Mouse (Mus musculus) heart, embryonic 12.5 days (tissue): ENCODE measurements around the gene Dbh. TPM values are rescaled to one million over a fixed set of nuclear protein-coding genes. Genes with fewer than 3 reads are reported as not detected.

Experiments used
- ATAC-seq: fragments of 200-750 bp; cut with Nextera tagmentation; 2 replicates; pipeline ENCODE4 v1.8.0; 2017; ENCODE audit warnings: moderate TSS enrichment, moderate library complexity; ENCODE audit not compliant: insufficient number of reproducible peaks, low FRiP score
- H3K27ac ChIP-seq: fragments of 300-500 bp; sonication (generic); 2 replicates; pipeline ENCODE4 v1.5.1; 2016; ENCODE audit warnings: mild to moderate bottlenecking, moderate library complexity; ENCODE audit not compliant: poor library complexity, severe bottlenecking
- H3K27me3 ChIP-seq: fragments of 300-500 bp; sonication (generic); replicated peaks from 2 replicates; pipeline ENCODE4 v1.6.1; 2016; ENCODE audit warnings: mild to moderate bottlenecking, moderate library complexity
- H3K36me3 ChIP-seq: fragments of 300-500 bp; sonication (generic); 2 replicates; pipeline ENCODE4 v1.6.1; 2016; ENCODE audit warnings: mild to moderate bottlenecking, moderate library complexity
- H3K4me1 ChIP-seq: fragments of 300-500 bp; sonication (generic); replicated peaks from 2 replicates; pipeline ENCODE4 v1.6.1; 2016; ENCODE audit warnings: mild to moderate bottlenecking
- H3K4me2 ChIP-seq: fragments of 300-500 bp; sonication (generic); 2 replicates; pipeline ENCODE4 v1.6.1; 2016; ENCODE audit warnings: mild to moderate bottlenecking, moderate library complexity
- H3K4me3 ChIP-seq: fragments of 300-500 bp; sonication (generic); 2 replicates; pipeline ENCODE4 v1.5.1; 2016; ENCODE audit warnings: mild to moderate bottlenecking
- H3K9ac ChIP-seq: fragments of 300-500 bp; sonication (generic); 2 replicates; pipeline ENCODE4 v1.6.1; 2016; ENCODE audit warnings: mild to moderate bottlenecking, moderate library complexity
- H3K9me3 ChIP-seq: fragments of 300-500 bp; sonication (generic); replicated peaks from 2 replicates; pipeline ENCODE4 v1.6.1; 2016; ENCODE audit warnings: mild to moderate bottlenecking, moderate library complexity
- WGBS: fragments of 180-500 bp; shearing (Covaris S2); methylation state at CpG from one replicate; pipeline ENCODE4 v1.1.7; 2016; 5-methylcytosine and 5-hydroxymethylcytosine counted together
- polyA plus RNA-seq: library from polyadenylated mRNA; unstranded; fragments of >200 nt; fragmentation: Nextera tagmentation; extraction: Ambion mirVana; gene quantifications from 2 replicates; pipeline ENCODE4 v1.2.1, GENCODE M21; 2016

Dbh gene
- polyA plus RNA-seq, 1 experiment from 2014 or later: 0.15 TPM

GRCm38 (mm10) chr2:27163851-27164250 lies 1.2 kb upstream of the Dbh start:
- 66% methylated on average over 5 of the region's 5 CpGs for WGBS
- no peaks in the 10 kb centered on the region for H3K9me3 ChIP-seq
- H3K4me3 ChIP-seq: no peak overlapping the region
- peaks cover 21% of the 10 kb centered on the region for H3K4me1 ChIP-seq
- H3K9ac ChIP-seq: no peak overlapping the region
- H3K4me2 ChIP-seq: no peak overlapping the region
- H3K27ac ChIP-seq: no peak overlapping the region
- no peak for ATAC-seq
- 0 out of 2 replicates have a peak, but pooled peaks cover 6% of the 10 kb centered on the region for H3K27me3 ChIP-seq
- H3K36me3 ChIP-seq: no peaks in the 10 kb centered on the region

- Histone ChIP-seq H3K4me3 (no peak overlapping the region), H3K27ac (no peak overlapping the region), H3K4me1 (peaks cover 21% of the 10 kb centered on the region), H3K27me3 (peaks cover 6% of the 10 kb centered on the region; the same call in 1 of the 2 replicates), H3K9ac (no peak overlapping the region), H3K9me3 (no peaks in the 10 kb centered on the region), H3K36me3 (no peaks in the 10 kb centered on the region), H3K4me2 (no peak overlapping the region)
- 76% methylated on average over 2 of the region's 2 CpGs for WGBS
- ATAC-seq: no peak
Observed at GRCm38 (mm10) chr2:27166074-27166473, 1.0 kb downstream of the Dbh start.

DNA sequence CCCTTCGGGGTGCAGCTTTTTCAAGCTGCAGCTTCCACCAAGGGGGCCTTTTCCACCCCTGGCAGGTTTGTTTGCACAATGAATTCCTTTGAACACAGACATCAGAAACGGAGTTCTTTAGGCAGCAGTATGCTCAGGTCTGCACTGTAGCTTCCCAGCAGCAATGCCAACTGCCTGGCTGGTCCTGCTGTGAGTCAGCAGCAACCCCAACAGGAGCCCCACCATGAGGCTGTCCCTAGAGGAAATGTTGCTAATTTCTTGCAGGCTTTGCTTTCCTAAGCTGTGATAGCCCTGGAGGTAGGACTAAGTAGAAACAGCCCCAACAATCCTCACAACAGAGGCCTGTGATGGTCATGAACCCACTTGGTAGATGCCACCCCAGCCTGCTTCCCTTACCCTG lies 2.0 kb downstream of the Dbh start:
- H3K27ac ChIP-seq: no peak overlapping the region
- no peak overlapping the region for H3K4me2 ChIP-seq
- WGBS: 17% methylated on average over 2 of the region's 2 CpGs
- no peaks in the 10 kb centered on the region for H3K36me3 ChIP-seq
- ATAC-seq: no peak
- no peak overlapping the region for H3K4me3 ChIP-seq
- peaks cover 6% of the 10 kb centered on the region; the same call in 1 of the 2 replicates for H3K27me3 ChIP-seq
- no peaks in the 10 kb centered on the region for H3K9me3 ChIP-seq
- peaks cover 21% of the 10 kb centered on the region for H3K4me1 ChIP-seq
- H3K9ac ChIP-seq: no peak overlapping the region

DNA sequence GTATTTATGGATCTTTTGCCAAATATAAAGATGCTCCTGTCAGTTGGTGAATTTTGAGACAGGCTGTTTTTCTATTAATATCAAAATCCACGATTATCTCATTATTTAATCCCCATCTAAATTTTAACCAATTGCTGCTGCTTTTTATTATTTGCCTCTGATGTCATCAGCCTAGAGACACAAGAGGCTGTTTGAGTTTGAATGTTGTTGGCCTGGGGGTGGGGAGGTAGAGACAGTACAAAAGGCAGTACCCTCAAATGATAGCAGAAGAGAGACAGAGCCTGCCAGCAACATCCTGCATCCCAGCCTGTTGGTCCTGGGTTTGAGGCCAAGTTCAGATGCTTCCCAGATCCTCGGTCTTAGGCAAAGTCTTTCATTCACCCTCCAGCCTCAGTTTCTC lies 9.2 kb downstream of the Dbh start:
- H3K4me1 ChIP-seq: peaks cover 33% of the 10 kb centered on the region
- no peaks in the 10 kb centered on the region for H3K9me3 ChIP-seq
- WGBS: 64% methylated on average over 2 of the region's 2 CpGs

DNA sequence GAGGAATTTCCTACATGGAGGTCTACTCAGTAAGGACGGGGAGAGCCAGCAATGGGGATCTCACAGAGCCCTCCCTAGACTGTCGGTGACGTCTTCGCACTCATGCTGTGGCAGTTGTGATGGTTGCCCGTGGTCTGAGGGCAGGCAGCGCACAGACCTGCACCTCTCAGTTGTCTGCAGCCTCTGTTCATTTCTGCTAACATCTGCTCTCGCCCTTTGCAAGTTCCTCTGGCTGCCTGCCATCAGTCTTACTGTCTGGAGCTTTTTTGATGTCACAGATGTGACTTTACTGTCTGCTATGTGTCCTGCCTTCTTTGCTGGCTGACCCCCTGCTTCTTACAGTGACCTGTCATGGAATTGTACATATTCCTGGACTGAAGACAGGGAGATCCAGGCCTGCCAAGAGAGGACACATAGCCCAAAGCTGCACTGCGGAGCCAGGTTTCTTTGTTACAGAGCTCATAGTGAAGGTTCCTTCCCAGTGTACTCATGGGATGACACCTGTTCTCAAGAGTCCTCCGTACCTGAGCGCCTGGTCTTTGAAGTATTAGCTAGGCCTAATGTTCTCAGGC lies 10.7 kb downstream of the Dbh start:
- Histone ChIP-seq H3K27ac (0 out of 2 replicates have a peak overlapping the region, but pooled peaks have one; percentile 3), H3K9ac (no peak overlapping the region), H3K4me3 (no peak overlapping the region), H3K4me1 (peaks cover 48% of the 10 kb centered on the region), H3K4me2 (no peak overlapping the region), H3K9me3 (no peaks in the 10 kb centered on the region), H3K27me3 (no peaks in the 10 kb centered on the region), H3K36me3 (no peaks in the 10 kb centered on the region)
- no peak for ATAC-seq
- 68% methylated on average over 10 of the region's 10 CpGs for WGBS

More for the DNA sequence above, 9.2 kb downstream of the Dbh start:
- H3K36me3 ChIP-seq: no peaks in the 10 kb centered on the region
- no peak overlapping the region for H3K9ac ChIP-seq
- no peak overlapping the region for H3K4me3 ChIP-seq
- no peak for ATAC-seq
- no peaks in the 10 kb centered on the region; the same call in 1 of the 2 replicates for H3K27me3 ChIP-seq
- H3K27ac ChIP-seq: no peak overlapping the region
- no peak overlapping the region for H3K4me2 ChIP-seq

DNA sequence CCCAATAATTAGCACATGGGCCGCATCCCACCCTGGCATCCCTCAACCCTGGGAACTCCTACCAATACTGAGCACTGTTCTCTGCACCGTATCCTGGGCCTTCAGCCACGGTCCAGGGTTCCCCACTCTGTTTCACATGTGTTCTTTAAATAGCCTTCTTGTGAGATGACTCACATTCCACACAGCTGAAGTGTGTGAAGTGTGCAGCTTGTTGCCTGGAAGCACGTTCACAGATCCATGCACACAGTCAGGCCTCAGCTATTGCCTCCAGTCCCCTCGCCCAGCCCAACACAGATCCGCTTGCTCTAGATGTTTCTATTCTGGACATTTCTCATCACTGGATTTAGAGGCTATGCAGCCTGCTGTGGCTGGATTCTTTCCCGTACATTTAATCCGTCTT lies 14.1 kb downstream of the Dbh start:
- 41% methylated on average over 8 of the region's 8 CpGs for WGBS
- no peak overlapping the region for H3K4me3 ChIP-seq
- H3K27me3 ChIP-seq: no peaks in the 10 kb centered on the region
- no peak overlapping the region for H3K9ac ChIP-seq
- H3K36me3 ChIP-seq: no peaks in the 10 kb centered on the region
- H3K4me1 ChIP-seq: peaks cover 78% of the 10 kb centered on the region
- ATAC-seq: peak; percentile 29; the same call in 1 of the 2 replicates
- no peaks in the 10 kb centered on the region for H3K9me3 ChIP-seq
- peak overlapping the region; percentile 76 for H3K27ac ChIP-seq
- H3K4me2 ChIP-seq: no peak overlapping the region

GRCm38 (mm10) chr2:27181907-27182306 lies 16.9 kb downstream of the Dbh start:
- Histone ChIP-seq H3K9me3 (no peaks in the 10 kb centered on the region), H3K36me3 (no peaks in the 10 kb centered on the region), H3K27ac (peak overlapping the region; percentile 90), H3K27me3 (no peaks in the 10 kb centered on the region), H3K4me3 (no peak overlapping the region), H3K9ac (peak overlapping the region; percentile 33), H3K4me1 (peaks cover 66% of the 10 kb centered on the region), H3K4me2 (no peak overlapping the region)
- peak; percentile 21; the same call in 1 of the 2 replicates for ATAC-seq
- 23% methylated on average over 4 of the region's 4 CpGs for WGBS

DNA sequence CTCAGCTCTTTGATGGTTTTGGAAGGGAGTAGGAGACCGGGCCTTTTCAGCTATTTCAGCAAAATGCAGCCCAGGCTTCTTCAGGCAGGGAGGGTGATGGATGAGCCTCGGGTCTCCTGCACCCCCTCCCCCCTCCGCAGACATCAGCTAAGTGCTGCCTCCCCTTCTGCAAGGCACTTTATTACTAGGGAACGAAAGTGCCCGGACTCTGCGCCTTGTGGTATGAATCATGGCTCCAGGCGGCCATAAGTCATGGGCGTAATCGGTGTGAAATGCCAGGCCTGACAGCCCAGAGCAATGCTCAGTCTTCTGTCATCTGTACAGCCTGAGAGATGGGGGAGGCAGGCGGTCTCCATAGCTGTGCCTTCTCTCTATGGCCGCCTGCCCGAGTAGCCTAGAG lies 18.7 kb downstream of the Dbh start:
- Histone ChIP-seq H3K27me3 (no peaks in the 10 kb centered on the region), H3K4me3 (no peak overlapping the region), H3K9ac (no peak overlapping the region), H3K4me1 (peaks cover 69% of the 10 kb centered on the region), H3K36me3 (peaks cover 2% of the 10 kb centered on the region), H3K4me2 (no peak overlapping the region), H3K27ac (no peak overlapping the region), H3K9me3 (no peaks in the 10 kb centered on the region)
- 55% methylated on average over 12 of the region's 12 CpGs for WGBS
- ATAC-seq: no peak

GRCm38 (mm10) chr2:27187531-27187930 lies 22.5 kb downstream of the Dbh start:
- no peak for ATAC-seq
- H3K27me3 ChIP-seq: 0 out of 2 replicates have a peak, but pooled peaks cover 13% of the 10 kb centered on the region
- no peak overlapping the region for H3K4me2 ChIP-seq
- no peaks in the 10 kb centered on the region for H3K9me3 ChIP-seq
- 55% methylated on average over 6 of the region's 6 CpGs for WGBS
- peak overlapping the region; percentile 13; the same call in 1 of the 2 replicates for H3K27ac ChIP-seq
- no peak overlapping the region for H3K4me3 ChIP-seq
- H3K36me3 ChIP-seq: peaks cover 18% of the 10 kb centered on the region
- H3K4me1 ChIP-seq: peaks cover 31% of the 10 kb centered on the region
- H3K9ac ChIP-seq: no peak overlapping the region

- Histone ChIP-seq H3K27me3 (0 out of 2 replicates have a peak, but pooled peaks cover 13% of the 10 kb centered on the region), H3K4me2 (no peak overlapping the region), H3K36me3 (peaks cover 25% of the 10 kb centered on the region), H3K4me1 (peaks cover 12% of the 10 kb centered on the region), H3K27ac (no peak overlapping the region), H3K4me3 (no peak overlapping the region), H3K9ac (no peak overlapping the region), H3K9me3 (no peaks in the 10 kb centered on the region)
- no peak for ATAC-seq
- WGBS: 74% methylated on average over 4 of the region's 4 CpGs
Observed at GRCm38 (mm10) chr2:27189994-27190393, 25.0 kb downstream of the Dbh start.

- H3K4me3 ChIP-seq: no peak overlapping the region
- peak overlapping the region; percentile 94 for H3K27ac ChIP-seq
- no peak overlapping the region for H3K4me2 ChIP-seq
- 0 out of 2 replicates have a peak overlapping the region, but pooled peaks have one; percentile 29 for H3K9ac ChIP-seq
- H3K4me1 ChIP-seq: peaks cover 72% of the 10 kb centered on the region
- peak; percentile 20; the same call in 1 of the 2 replicates for ATAC-seq
- H3K9me3 ChIP-seq: no peaks in the 10 kb centered on the region
- 26% methylated on average over 5 of the region's 5 CpGs for WGBS
- H3K36me3 ChIP-seq: peaks cover 7% of the 10 kb centered on the region; the same call in 1 of the 2 replicates
- H3K27me3 ChIP-seq: no peaks in the 10 kb centered on the region; the same call in 1 of the 2 replicates
Observed at GRCm38 (mm10) chr2:27198551-27199246, 33.7 kb downstream of the Dbh start.
